Mouse (Mus musculus) liver, adult 2 months (tissue): ENCODE measurements at regions not wholly inside any gene's neighbourhood (a gene's known extent, or its start where the extent isn't known, plus 50 kb on each side); places are given as distances from the start of the nearest gene placed in this dataset.

Source experiments
- CTCF ChIP-seq: fragments of 200-500 bp; IDR thresholded peaks from 2 replicates; pipeline ENCODE4 v1.5.1; 2011; ENCODE audit warnings: low read depth, low read length, control low read depth
- POLR2A ChIP-seq: fragments of 200-500 bp; IDR thresholded peaks from 2 replicates; pipeline ENCODE4 v1.6.1; 2011; ENCODE audit warnings: low read length, control low read depth; ENCODE audit not compliant: insufficient read depth; ENCODE audit errors: extremely low read depth

DNA sequence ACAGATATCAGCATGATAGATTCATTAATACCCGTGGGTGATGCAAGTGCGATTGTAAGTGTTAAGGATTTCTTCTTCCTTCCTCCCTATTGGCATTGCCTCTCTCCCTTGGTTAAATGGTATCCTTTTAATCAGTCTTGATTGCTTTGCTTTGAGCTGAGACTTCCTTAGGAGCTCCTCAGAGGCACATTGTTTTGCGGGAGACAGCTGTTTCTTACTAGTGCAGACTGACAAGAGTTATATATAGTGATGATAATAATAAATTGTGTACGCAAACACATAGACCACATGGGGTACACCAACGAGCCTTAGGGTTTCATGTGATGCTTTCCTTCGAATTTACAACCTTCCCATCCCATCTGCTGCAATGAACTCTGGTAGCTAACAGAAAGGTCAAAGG lies 102.0 kb upstream of the March11 start:
- TF ChIP-seq POLR2A (no peak), CTCF (no peak)
